Comparison of ENCODE assay signal across 8 mouse cellular contexts in the genomic region with DNA sequence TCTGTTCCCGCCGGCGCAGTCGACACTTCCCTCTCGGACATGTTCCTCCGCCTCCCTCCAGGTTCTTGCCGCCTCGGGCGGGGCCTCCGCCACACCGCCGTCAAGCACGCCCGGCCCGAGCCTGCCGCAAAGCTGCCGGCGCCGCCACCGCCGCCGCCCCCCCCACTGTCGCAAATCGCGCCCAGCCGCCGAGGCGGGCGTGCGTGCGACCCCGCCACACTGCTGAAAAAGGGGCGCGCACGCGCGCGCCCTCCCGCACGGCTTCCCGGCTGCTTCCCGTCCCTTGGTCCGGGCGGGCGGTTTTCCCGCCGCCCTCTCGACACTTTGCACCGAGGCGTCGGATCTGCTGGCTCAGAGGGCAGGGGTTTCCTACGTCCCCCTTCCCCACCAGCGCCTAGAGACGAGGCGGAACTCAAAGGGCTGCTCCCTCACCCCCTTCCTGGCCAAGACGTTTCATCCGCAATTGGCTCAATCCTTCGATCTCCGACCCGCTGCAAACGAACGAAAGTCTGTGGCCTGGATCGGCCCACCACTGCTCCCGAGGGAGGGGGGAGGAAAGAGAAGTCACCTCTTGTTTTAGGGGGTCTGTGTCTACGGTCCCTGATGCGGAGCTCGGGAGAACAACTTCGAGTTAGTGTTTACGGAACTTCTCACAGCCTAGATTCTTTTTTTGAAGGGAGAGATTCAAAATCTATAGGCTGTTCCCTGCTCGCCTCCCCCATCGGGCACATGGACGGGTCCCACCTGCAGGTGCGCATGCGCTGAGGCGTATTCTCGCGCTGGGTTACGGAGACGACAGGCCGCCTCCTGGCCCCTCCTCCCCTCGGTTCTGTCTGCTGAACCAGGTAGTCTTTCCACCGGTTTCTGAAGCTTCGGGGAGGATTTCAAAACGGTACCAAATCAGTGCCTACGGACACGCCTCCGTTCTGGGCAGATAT. TPM values are rescaled to one million over a fixed set of nuclear protein-coding genes. Genes with fewer than 3 reads are reported as not detected.
DNase-seq lines count a peak whose midpoint lies in the region; ATAC-seq and TF ChIP-seq lines count a peak whose summit lies in the region.

A gene (minus strand): TSS at position 499 of the 938 bp plus-strand sequence.

- H3K4me2 ChIP-seq in forebrain, embryonic 16.5 days (ENCODE audit: low read length), result peak within 1 kb of the TSS; percentile 89
- peak within 1 kb of the TSS; percentile 84 for H3K4me2 ChIP-seq in lung, embryonic 14.5 days

- peak; percentile 92 for TF ChIP-seq POLR2A in olfactory bulb, adult 2 months (IDR thresholded peaks at IDR 0.05; ENCODE audit: insufficient read depth, low read depth, low read length)
- TF ChIP-seq POLR2A in thymus, adult 2 months (IDR thresholded peaks at IDR 0.05; ENCODE audit: control insufficient read depth, extremely low read depth, insufficient read depth, low read length, poor library complexity), result peak; percentile 78; the same call in 1 of the 2 replicates

- under 1% methylated on average over 83 of the region's 87 CpGs for WGBS in forebrain, embryonic 16.5 days
- under 1% methylated on average over 86 of the region's 87 CpGs for WGBS in lung, embryonic 14.5 days
- WGBS in olfactory bulb, adult 2 months, result under 1% methylated on average over 87 of the region's 87 CpGs
- under 1% methylated on average over 87 of the region's 87 CpGs for WGBS in thymus, adult 2 months

- peak within 1 kb of the TSS; percentile 99 for H3K9ac ChIP-seq in ES-E14 (ENCODE audit: insufficient read depth, low read depth, low read length, poor library complexity, severe bottlenecking)
- peak within 1 kb of the TSS; percentile 89 for H3K9ac ChIP-seq in forebrain, embryonic 16.5 days (replicated peaks; ENCODE audit: low read depth, low read length)
- peak within 1 kb of the TSS; percentile 92 for H3K9ac ChIP-seq in lung, embryonic 14.5 days

- H3K27ac ChIP-seq in ES-E14 (ENCODE audit: insufficient read depth, low read depth, low read length, poor library complexity, severe bottlenecking), result peak within 1 kb of the TSS; percentile 100
- H3K27ac ChIP-seq in forebrain, embryonic 16.5 days (ENCODE audit: low read length), result peak within 1 kb of the TSS; percentile 99
- peak within 1 kb of the TSS; percentile 100 for H3K27ac ChIP-seq in layer of hippocampus, adult 2 months
- H3K27ac ChIP-seq in lung, embryonic 14.5 days (ENCODE audit: low read depth), result peak within 1 kb of the TSS; percentile 100
- H3K27ac ChIP-seq in olfactory bulb, adult 2 months (ENCODE audit: insufficient read depth, low read depth, low read length), result peak within 1 kb of the TSS; percentile 98
- peak within 1 kb of the TSS; percentile 92 for H3K27ac ChIP-seq in thymus, adult 2 months (ENCODE audit: control insufficient read depth, insufficient read depth, low read length)

- H3K9me3 ChIP-seq in ES-E14 (ENCODE audit: control insufficient read depth, insufficient read depth, low read depth, low read length), result no peaks in the 10 kb centered on the region
- no peaks in the 10 kb centered on the region for H3K9me3 ChIP-seq in forebrain, embryonic 16.5 days (ENCODE audit: control insufficient read depth, low read length)
- no peaks in the 10 kb centered on the region for H3K9me3 ChIP-seq in lung, embryonic 14.5 days (ENCODE audit: low read depth, low read length)

- H3K4me3 ChIP-seq in ES-E14 (ENCODE audit: insufficient read depth in 1 of 2, low read depth in 1 of 2, low read length in 2 of 2, poor library complexity in 1 of 2, severe bottlenecking in 1 of 2), result peak within 1 kb of the TSS; percentile 78 to 91
- peak within 1 kb of the TSS; percentile 95 for H3K4me3 ChIP-seq in forebrain, embryonic 16.5 days (replicated peaks; ENCODE audit: low read length)
- peak within 1 kb of the TSS; percentile 88 for H3K4me3 ChIP-seq in layer of hippocampus, adult 2 months
- peak within 1 kb of the TSS; percentile 74 for H3K4me3 ChIP-seq in lung, embryonic 14.5 days (ENCODE audit: low read depth, low read length)
- H3K4me3 ChIP-seq in olfactory bulb, adult 2 months (ENCODE audit: insufficient read depth, low read depth, low read length), result peak within 1 kb of the TSS; percentile 78
- peak within 1 kb of the TSS; percentile 67 for H3K4me3 ChIP-seq in thymus, adult 2 months (ENCODE audit: control insufficient read depth, insufficient read depth, low read length)

- peak; percentile 91 for ATAC-seq in forebrain, embryonic 16.5 days
- ATAC-seq in lung, embryonic 14.5 days (ENCODE audit: insufficient read depth), result peak; percentile 88

- no peak for TF ChIP-seq CTCF in layer of hippocampus, adult 2 months (conservative IDR thresholded peaks at IDR 0.05)
- no peak for TF ChIP-seq CTCF in lung, embryonic 14.5 days (IDR thresholded peaks at IDR 0.05; ENCODE audit: low read depth)
- TF ChIP-seq CTCF in olfactory bulb, adult 2 months (IDR thresholded peaks at IDR 0.05; ENCODE audit: insufficient read depth, low read depth, low read length), result no peak
- peak; percentile 61; the same call in 1 of the 2 replicates for TF ChIP-seq CTCF in thymus, adult 2 months (IDR thresholded peaks at IDR 0.05; ENCODE audit: borderline replicate concordance, control insufficient read depth, extremely low read depth, insufficient read depth, low read length, poor library complexity)

- in situ Hi-C loops in ES-E14 (cut with MboI; ENCODE audit: low sequenced_read_pairs in 2 of 2, unreplicated experiment in 2 of 2), result no loop called here

- intact Hi-C loops in heart, postnatal 36 days (cut with DNase I), result loop anchor here (10.0 kb wide), 1 partner anchor 444 kb away; a partner anchor contains a TSS

- peaks cover 8 to 13% of the 10 kb centered on the region in 2 experiments; a peak in 3 of 4 replicates for H3K4me1 ChIP-seq in ES-E14 (ENCODE audit: control insufficient read depth in 2 of 2, insufficient read depth in 2 of 2, low read length in 2 of 2, poor library complexity in 1 of 2)
- H3K4me1 ChIP-seq in forebrain, embryonic 16.5 days (replicated peaks; ENCODE audit: control insufficient read depth, insufficient read depth, low read length), result peaks cover 12% of the 10 kb centered on the region
- peaks cover 8% of the 10 kb centered on the region; the same call in 1 of the 2 replicates for H3K4me1 ChIP-seq in lung, embryonic 14.5 days (ENCODE audit: insufficient read depth)
- peaks cover 2% of the 10 kb centered on the region; the same call in 1 of the 2 replicates for H3K4me1 ChIP-seq in olfactory bulb, adult 2 months (ENCODE audit: control insufficient read depth, insufficient read depth, low read length)
- peaks cover 6% of the 10 kb centered on the region for H3K4me1 ChIP-seq in thymus, adult 2 months (replicated peaks; ENCODE audit: control insufficient read depth, insufficient read depth, low read length)

- no peaks in the 10 kb centered on the region for H3K27me3 ChIP-seq in forebrain, embryonic 16.5 days (replicated peaks; ENCODE audit: control insufficient read depth, insufficient read depth, low read length)
- no peaks in the 10 kb centered on the region for H3K27me3 ChIP-seq in lung, embryonic 14.5 days (ENCODE audit: insufficient read depth, low read length)
- H3K27me3 ChIP-seq in thymus, adult 2 months (ENCODE audit: control insufficient read depth, insufficient read depth, low read length), result no peaks in the 10 kb centered on the region

- DNase-seq in ES-E14 (ENCODE audit: low read depth, low spot score), result peak; percentile 91
- DNase-seq in cerebellum, adult 11-12 months, result peak; percentile 96
- DNase-seq in heart, postnatal 36 days, result peak; percentile 93 to 95
- DNase-seq in layer of hippocampus, adult 2 months (ENCODE audit: low spot score in 2 of 2), result peak; percentile 92 to 95
- peak; percentile 98 for DNase-seq in lung, embryonic 14.5 days
- peak; percentile 95 for DNase-seq in thymus, adult 2 months

- peaks cover 6% of the 10 kb centered on the region for H3K36me3 ChIP-seq in ES-E14 (ENCODE audit: control insufficient read depth, insufficient read depth, low read length, poor library complexity, severe bottlenecking)
- H3K36me3 ChIP-seq in forebrain, embryonic 16.5 days (ENCODE audit: control insufficient read depth, insufficient read depth), result peaks cover 4% of the 10 kb centered on the region
- peaks cover 13% of the 10 kb centered on the region for H3K36me3 ChIP-seq in lung, embryonic 14.5 days (ENCODE audit: insufficient read depth)
- peaks cover 6% of the 10 kb centered on the region for H3K36me3 ChIP-seq in thymus, adult 2 months (ENCODE audit: control insufficient read depth, insufficient read depth, low read length)

TF ChIP-seq in ES-E14, 5 proteins besides CTCF, POLR2A, EP300 and RAD21:
- TF ChIP-seq HCFC1 (IDR thresholded peaks at IDR 0.05; ENCODE audit: borderline replicate concordance, insufficient read depth, low read length), result peak; percentile 54
- peak; percentile 56; the same call in 1 of the 2 replicates for TF ChIP-seq CHD2 (IDR thresholded peaks at IDR 0.05; ENCODE audit: low read depth, low read length)
- TF ChIP-seq MAFK (IDR thresholded peaks at IDR 0.05; ENCODE audit: insufficient read depth, low read depth, low read length), result no peak
- no peak for TF ChIP-seq ZNF384 (IDR thresholded peaks at IDR 0.05; ENCODE audit: low read depth, low read length)
- TF ChIP-seq ZC3H11A (IDR thresholded peaks at IDR 0.05; ENCODE audit: borderline replicate concordance, low read depth, low read length), result no peak
TF ChIP-seq in ES-E14: peak in this region for 2.

RNA-seq across cellular contexts. Expression of the gene that starts here (rescaled TPM):
- 259 and 321 TPM in 2 replicates for total RNA-seq in ES-E14 (2012; rRNA removed)
- 35.0 and 45.1 TPM in 2 replicates for polyA plus RNA-seq in forebrain, embryonic 16.5 days (2015; fragmentation: Nextera tagmentation; extraction: Ambion mirVana)
- total RNA-seq in heart, postnatal 36 days (2021), result 10 to 100 TPM; 24.1 to 25.4 TPM
- 10 to 100 TPM; 37.2 to 42.2 TPM for total RNA-seq in layer of hippocampus, adult 2 months (2021)
- polyA plus RNA-seq in lung, embryonic 14.5 days (2014; fragmentation: Nextera tagmentation; extraction: Ambion mirVana), result 75.5 and 78.1 TPM in 2 replicates
- not detected in 2 replicates for polyA plus RNA-seq in olfactory bulb, adult 2 months (2012; ENCODE audit: insufficient read depth, insufficient read length, low replicate concordance, missing spikeins)
- 25.5 and 27.2 TPM in 2 replicates for polyA plus RNA-seq in thymus, adult 2 months (2012; rRNA removed)

Comparison
In these comparisons a context has a peak if more than half of its experiments do, and no peak if none do; other contexts are left out.
1. Peak in every context shown above with its lines: DNase-seq, ATAC-seq, H3K4me3 ChIP-seq and H3K27ac ChIP-seq.